Mouse (Mus musculus) megakaryocyte, adult 5-6 weeks (primary cell): Measurements from ENCODE around the gene 1700014D04Rik. TPM values are rescaled to one million over a fixed set of nuclear protein-coding genes. Genes with fewer than 3 reads are reported as not detected.
"Not testable (repeated sequence)": the region's sequence is repeated elsewhere in the genome, so short reads cannot be mapped to it uniquely, and the experiment has no call there.

Source experiments
- ATAC-seq: 2 replicates; pipeline ENCODE4 v1.8.0; 2016; ENCODE audit warnings: mild to moderate bottlenecking, inconsistent platforms; ENCODE audit not compliant: poor library complexity, severe bottlenecking
- total RNA-seq, 2 experiments: library from RNA; stranded (forward) in 1 of 2; stranded (reverse) in 1 of 2; fragments of 153-499, 151-499 nt in 1 of 2; fragments of 221-1000, 200-1000 nt in 1 of 2; gene quantifications; 2 replicates each; pipeline versions ENCODE4 v1.2.3 to v1.2.4; 2015 to 2017

1700014D04Rik gene
- total RNA-seq, 2 experiments from 2014 or later, result 0.04 TPM; not detected in 1

DNA sequence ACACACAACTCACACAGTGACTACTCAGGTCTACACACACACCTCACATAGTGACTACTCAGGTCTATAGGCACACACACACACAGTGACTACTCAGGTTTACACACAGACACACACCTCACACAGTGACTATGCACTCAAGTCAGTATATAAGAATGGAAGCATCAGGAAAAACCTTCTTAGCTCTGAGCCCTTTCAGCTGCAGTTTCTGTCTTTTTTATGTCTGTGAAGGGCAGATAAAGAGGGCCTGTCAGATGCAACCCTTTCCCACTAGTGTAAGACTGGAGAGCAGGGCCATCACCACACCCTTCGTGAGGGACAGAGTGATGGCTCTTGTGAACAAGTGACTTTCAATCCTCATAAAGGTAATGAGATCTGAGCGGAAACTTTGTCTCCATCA is 8.1 kb downstream of the 1700014D04Rik start:
- no peak for ATAC-seq

- ATAC-seq, result peak; percentile 64
These were observed 11.4 kb downstream of the 1700014D04Rik start for GRCm38 (mm10) chr13:59735190-59735589.

DNA sequence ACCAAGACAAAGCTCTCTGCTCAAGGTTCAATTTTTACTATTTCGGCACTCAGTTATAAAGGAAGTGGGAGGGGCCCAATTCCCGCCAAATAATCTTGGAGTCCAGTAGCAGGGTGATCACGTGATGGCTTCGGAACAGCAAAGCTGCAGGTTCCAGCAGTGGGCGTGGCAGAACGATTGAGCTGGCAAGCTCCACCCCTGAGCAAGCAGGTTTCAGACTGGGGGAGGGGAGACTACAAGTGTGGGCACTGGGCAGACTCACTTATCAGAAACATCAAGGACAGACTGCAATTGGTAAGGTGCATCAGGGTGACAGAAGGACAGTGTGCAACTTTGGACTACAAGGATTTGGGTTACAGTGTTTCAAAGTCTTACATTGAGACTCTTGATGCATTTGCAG is 12.2 kb downstream of the 1700014D04Rik start:
- ATAC-seq, result not testable (repeated sequence)

DNA sequence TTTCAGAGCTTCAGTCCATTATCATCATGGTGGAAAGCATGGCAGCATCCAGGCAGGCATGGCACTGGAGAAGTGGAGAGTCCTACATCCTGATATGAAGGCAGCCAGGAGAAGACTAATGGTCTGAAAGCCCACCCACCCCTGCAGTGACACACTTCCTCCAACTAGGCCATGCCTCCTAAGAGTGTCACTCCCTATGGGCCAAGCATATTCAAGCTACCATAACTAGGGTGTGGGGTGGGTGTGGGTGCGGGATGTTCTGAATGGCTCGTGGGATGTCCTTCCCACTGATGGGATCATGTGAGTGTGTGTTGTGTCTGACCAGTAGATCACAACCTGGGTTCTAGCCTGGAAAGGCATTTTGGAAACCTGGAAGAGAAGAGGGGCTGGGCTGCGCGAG is 12.6 kb downstream of the 1700014D04Rik start:
- no peak for ATAC-seq

DNA sequence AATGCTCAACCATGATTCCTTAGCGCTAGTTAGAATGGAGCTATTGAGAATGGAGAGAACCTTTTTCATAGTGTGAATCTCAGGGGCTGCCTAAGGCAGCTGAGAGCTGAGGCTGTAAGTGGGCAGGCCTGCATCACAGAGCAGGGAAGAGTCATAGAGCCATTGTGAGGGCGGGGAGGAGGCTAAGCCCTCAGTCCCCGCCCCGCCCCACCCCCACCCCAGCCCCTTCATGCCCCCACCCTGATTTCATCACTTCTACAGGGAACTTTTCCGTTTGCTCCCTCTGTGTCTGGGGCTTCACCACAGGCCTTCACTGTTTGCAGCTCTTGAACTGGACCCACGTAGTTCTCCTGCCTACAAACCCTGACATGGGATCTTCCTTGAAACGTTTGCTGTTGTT is 14.9 kb downstream of the 1700014D04Rik start, which contains the start of gene Spata31d1d:
TSS of gene Spata31d1d (minus strand) at position 101 of the 400 bp plus-strand sequence.
- no peak for ATAC-seq

- ATAC-seq, result peak; percentile 96
These were observed 18.0 kb downstream of the 1700014D04Rik start for GRCm38 (mm10) chr13:59728378-59729093.

GRCm38 (mm10) chr13:59726139-59726867 is 20.2 kb downstream of the 1700014D04Rik start:
- no peak for ATAC-seq

GRCm38 (mm10) chr13:59722089-59722488 is 24.5 kb downstream of the 1700014D04Rik start:
- not testable (repeated sequence) for ATAC-seq

GRCm38 (mm10) chr13:59719475-59719874 is 27.1 kb downstream of the 1700014D04Rik start:
- no peak for ATAC-seq

DNA sequence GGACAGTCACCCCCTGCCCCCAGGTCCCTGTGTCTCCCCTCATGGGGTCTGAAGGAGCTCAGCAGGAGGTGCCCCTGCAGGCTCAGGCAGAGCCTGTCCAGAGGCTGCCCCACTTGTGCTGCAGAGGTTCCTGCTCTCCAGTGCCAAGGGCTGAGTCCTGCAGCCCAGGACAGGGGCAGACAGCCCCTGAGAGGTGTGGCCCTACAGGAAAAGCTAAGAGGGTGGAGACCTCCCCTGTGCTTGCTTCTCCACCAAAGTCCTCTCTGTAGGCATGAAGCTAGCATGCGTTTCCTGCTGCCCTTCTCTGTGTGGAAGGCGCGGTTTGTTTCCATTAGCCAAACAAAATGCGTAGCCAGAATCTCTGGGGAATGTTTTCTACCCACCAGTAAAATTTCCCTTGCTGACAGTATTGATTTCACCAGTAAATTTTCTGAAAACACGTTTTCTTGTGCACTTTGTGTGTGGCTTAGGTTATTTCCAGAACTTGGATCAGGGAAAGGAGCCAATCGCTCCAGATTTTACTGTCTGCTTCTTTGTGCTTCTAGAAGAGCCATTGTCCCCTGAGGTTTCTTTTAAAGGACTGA is 27.6 kb downstream of the 1700014D04Rik start:
- not testable (repeated sequence) for ATAC-seq

DNA sequence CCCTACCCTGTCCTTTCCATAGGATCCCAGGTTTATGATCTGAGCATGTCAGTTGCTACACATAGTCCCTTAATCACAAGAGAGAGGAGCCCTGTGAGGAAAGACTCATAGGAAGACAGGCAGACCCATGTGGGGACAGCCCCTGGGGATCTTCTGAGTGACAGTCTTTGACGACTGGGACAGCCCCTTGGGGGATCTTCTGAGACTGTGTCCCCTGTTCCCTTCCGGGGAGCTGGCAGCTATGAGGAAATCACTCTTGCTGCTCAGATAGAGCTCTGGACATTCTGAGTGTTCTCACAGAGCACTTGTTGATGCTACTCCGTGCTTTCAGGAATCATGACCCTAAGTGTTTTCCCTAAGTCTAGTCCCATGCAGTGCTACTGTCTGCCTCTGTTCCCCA is 32.8 kb downstream of the 1700014D04Rik start:
- ATAC-seq, result no peak

DNA sequence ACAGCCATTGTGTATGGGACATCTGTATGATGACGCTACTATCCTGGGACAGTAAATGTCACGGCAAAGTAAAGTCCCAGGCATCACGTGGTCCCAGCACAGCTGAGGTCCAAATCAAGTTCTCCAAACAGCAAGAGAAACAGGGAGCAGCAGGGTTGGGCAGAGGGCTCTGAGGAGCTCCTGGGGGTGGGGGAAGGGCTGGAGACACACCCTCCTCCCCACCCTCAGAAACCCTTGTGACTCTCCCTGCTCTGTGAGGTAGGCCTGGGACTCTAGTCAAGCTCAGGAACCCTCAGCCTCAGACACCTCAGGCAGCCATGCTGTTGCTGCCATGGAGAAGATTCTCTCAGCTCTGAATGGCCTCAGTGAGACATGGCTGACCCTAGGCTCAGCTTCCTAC is 34.6 kb downstream of the 1700014D04Rik start, which contains the start of gene Spata31d1b:
TSS of gene Spata31d1b (plus strand) at position 301 of the 400 bp plus-strand sequence.
- not testable (repeated sequence) for ATAC-seq

GRCm38 (mm10) chr13:59710230-59710629 is 36.3 kb downstream of the 1700014D04Rik start, which contains the start of gene Spata31d1a:
TSS of gene Spata31d1a (minus strand) at chr13:59710330.
- ATAC-seq, result no peak

GRCm38 (mm10) chr13:59704562-59704961 is 42.0 kb downstream of the 1700014D04Rik start:
- ATAC-seq, result peak; percentile 87

DNA sequence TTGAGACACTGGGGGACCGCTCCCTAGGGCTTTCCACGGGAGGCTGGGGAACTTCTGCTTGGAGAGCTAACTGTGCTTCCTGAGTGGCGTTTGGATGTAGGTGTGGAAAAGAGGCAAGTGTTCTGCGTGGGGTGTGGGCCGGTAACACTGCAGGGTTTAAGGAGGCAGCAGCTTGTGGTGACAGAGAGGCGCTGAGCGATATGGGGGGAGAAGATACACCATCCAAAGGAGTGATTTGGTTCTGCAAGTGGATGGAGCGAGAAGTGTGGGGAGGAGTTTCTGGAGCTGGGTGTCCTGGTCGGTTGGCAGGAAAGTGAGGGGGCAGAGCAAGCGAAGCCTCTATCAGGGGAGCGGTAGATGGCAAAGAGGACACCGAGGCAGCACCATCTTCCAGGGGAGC is 43.0 kb downstream of the 1700014D04Rik start:
- ATAC-seq, result no peak

DNA sequence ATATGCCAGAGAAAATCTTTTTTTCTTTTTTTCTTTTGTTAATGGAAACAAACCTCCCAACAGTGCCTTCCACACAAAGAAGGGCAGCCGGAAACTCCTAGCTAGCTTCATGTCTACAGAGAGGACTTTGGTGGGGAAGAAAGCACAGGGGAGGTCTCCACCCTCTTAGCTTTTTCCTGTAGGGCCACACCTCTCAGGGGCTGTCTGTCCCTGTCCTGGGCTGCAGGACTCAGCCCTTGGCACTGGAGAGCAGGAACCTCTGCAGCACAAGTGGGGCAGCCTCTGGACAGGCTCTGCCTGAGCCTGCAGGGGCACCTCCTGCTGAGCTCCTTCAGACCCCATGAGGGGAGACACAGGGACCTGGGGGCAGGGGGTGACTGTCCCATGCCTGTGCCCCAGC is 46.4 kb downstream of the 1700014D04Rik start:
- ATAC-seq, result not testable (repeated sequence)

- ATAC-seq, result no peak
These were observed 47.4 kb downstream of the 1700014D04Rik start for GRCm38 (mm10) chr13:59699131-59699530.

GRCm38 (mm10) chr13:59695781-59696180 is 50.8 kb downstream of the 1700014D04Rik start:
- no peak for ATAC-seq

- no peak for ATAC-seq
These were observed 52.5 kb downstream of the 1700014D04Rik start, which contains the start of gene 4921517D22Rik for GRCm38 (mm10) chr13:59694008-59694407. TSS of gene 4921517D22Rik (minus strand) at chr13:59694108.

DNA sequence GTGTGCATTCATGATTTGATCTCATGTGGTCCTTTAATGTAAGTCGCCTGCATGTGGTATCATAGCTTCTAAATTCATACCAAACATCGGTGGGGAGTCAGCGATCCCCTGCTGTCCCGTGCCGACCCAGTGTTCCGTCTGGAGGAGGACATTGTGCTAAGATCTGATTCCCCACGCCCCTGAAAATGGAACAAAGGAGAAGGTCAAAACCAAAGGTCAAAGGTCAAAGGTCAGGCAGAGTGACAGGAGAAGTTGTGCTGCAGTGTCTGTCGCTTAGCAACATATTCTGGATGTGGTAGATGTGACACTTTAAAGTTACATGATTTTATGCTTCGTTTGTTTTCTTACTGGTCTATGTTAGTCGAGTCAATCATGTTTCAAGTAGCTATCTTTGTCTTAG is 55.1 kb downstream of the 1700014D04Rik start:
- no peak for ATAC-seq
